Mouse (Mus musculus) heart, embryonic 10.5 days (tissue): Measurements from ENCODE around the gene Garnl3. TPM values are rescaled to one million over a fixed set of nuclear protein-coding genes. Genes with fewer than 3 reads are reported as not detected.
"Not testable (repeated sequence)": the region's sequence is repeated elsewhere in the genome, so short reads cannot be mapped to it uniquely, and the experiment has no call there.

Experiments used
- DNase-seq: peaks from one replicate; pipeline ENCODE4 v3.0.0-alpha.2; 2017; ENCODE audit warnings: low spot score
- H3K27ac ChIP-seq: fragments of 300-500 bp; sonication (generic); 2 replicates; pipeline ENCODE4 v1.5.1; 2016; ENCODE audit warnings: mild to moderate bottlenecking
- H3K27me3 ChIP-seq: fragments of 300-500 bp; sonication (generic); 2 replicates; pipeline ENCODE4 v1.6.1; 2016; ENCODE audit warnings: mild to moderate bottlenecking; ENCODE audit not compliant: poor library complexity, insufficient read depth, severe bottlenecking
- H3K36me3 ChIP-seq: fragments of 300-500 bp; sonication (generic); 2 replicates; pipeline ENCODE4 v1.6.1; 2016; ENCODE audit warnings: mild to moderate bottlenecking, moderate library complexity
- H3K4me1 ChIP-seq: fragments of 300-500 bp; sonication (generic); 2 replicates; pipeline ENCODE4 v1.6.1; 2016; ENCODE audit warnings: mild to moderate bottlenecking
- H3K4me3 ChIP-seq: fragments of 300-500 bp; sonication (generic); 2 replicates; pipeline ENCODE4 v1.5.1; 2016; ENCODE audit warnings: mild to moderate bottlenecking, moderate library complexity
- H3K9me3 ChIP-seq: fragments of 300-500 bp; sonication (generic); 2 replicates; pipeline ENCODE4 v1.6.1; 2016; ENCODE audit warnings: mild to moderate bottlenecking, moderate library complexity
- WGBS: fragments of 180-500 bp; shearing (Covaris S2); methylation state at CpG from one replicate; pipeline ENCODE4 v1.1.7; 2016; 5-methylcytosine and 5-hydroxymethylcytosine counted together
- polyA plus RNA-seq: library from polyadenylated mRNA; unstranded; fragments of >200 nt; fragmentation: Nextera tagmentation; extraction: Ambion mirVana; gene quantifications from 2 replicates; pipeline ENCODE4 v1.2.1, GENCODE M21; 2016

Gene Garnl3
- polyA plus RNA-seq, 1 experiment from 2014 or later, result 10.5 TPM

DNA sequence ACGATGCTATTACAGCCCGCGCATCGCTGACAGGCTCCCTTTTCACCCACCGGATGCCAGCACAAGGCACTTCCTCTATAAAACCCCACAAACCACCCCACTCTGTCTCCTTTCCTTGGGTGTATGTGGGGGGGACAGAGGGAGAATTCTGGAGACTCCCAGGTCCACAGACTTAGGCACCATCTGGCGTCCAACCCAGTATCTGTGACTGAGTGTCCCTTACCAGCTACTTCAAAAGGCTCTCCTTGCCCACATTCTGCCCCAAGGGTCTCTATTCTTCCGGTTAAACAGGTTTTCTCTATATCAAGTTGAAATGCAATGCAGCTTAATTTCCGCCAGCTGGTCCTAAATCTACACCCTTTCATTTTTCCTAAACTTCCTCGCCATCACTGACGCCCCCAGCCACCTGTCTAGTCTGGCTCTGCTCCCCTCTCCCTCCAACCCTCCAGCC is 36.2 kb downstream of the Garnl3 start:
- no peaks in the 10 kb centered on the region for H3K36me3 ChIP-seq
- H3K4me3 ChIP-seq, result no peak overlapping the region
- WGBS, result 71% methylated on average over 10 of the region's 10 CpGs
- no peak for DNase-seq
- H3K27ac ChIP-seq, result no peak overlapping the region
- peaks cover 3% of the 10 kb centered on the region; the same call in 1 of the 2 replicates for H3K4me1 ChIP-seq
- H3K9me3 ChIP-seq, result no peaks in the 10 kb centered on the region
- no peaks in the 10 kb centered on the region for H3K27me3 ChIP-seq

DNA sequence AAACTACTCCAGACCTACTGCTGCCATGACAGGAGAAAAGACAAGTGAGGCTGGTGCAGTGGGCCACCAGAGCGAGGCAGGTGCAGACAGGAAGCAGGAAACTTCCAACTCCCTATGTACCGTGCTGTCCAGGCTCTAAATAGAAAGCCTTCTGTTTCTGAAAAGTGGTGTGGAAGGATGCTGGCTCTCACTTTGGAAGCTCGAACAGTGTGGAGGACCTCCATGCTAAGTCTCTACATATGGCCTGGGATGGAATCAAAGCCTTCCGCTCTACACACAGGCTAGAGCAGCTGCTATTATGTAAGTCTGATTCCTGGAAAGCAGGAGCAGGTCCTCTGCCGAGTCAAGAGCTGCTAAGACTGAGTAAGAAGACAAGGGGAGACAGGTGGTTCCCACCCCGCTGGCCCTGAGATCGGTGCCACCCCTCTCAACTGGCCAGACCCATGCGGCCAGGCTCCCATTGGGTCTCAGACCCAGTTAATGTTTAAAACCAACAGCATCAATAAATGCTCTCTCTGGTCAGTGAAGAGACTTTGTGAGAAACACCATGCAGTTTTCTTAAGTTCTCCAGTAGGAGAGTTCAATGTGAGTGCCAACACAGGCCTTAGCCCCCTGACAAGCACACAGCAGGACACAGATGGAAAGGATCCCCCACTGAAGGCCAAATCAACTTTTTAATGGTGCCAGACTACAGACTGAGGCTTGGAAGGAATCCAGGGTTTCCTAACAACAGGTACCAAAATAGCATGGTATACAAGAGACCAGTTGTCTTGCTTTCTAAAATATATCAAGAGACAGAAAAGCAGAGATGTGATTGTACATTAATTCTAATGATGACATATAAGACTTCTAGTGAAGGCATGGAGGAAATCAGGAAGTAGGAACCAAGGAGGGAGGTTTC is 40.6 kb downstream of the Garnl3 start:
- DNase-seq, result no peak
- Histone ChIP-seq H3K9me3 (no peaks in the 10 kb centered on the region), H3K36me3 (no peaks in the 10 kb centered on the region), H3K4me1 (peaks cover 3% of the 10 kb centered on the region; the same call in 1 of the 2 replicates), H3K27ac (no peak overlapping the region), H3K27me3 (no peaks in the 10 kb centered on the region), H3K4me3 (no peak overlapping the region)
- 71% methylated on average over 8 of the region's 8 CpGs for WGBS

DNA sequence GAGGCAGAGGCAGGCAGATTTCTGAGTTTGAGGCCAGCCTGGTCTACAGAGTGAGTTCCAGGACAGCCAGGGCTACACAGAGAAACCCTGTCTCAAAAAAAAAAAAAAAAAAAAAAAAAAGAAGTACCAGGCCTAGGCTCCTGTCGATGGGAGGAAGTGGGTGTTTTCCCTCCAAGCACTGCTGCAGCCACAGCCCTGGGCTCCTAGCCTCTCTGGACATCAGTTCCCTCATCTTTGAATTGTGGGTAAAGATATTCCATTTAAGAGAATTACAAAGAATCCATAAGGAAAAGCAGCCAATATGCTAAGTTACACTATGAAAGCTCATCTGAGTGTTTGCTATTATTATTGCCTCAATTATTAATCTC is 41.4 kb downstream of the Garnl3 start:
- H3K9me3 ChIP-seq, DNase-seq, H3K27me3 ChIP-seq, H3K36me3 ChIP-seq, H3K27ac ChIP-seq, H3K4me1 ChIP-seq, H3K4me3 ChIP-seq: not testable (repeated sequence)
- WGBS, result 20% methylated on average over 1 of the region's 1 CpGs

DNA sequence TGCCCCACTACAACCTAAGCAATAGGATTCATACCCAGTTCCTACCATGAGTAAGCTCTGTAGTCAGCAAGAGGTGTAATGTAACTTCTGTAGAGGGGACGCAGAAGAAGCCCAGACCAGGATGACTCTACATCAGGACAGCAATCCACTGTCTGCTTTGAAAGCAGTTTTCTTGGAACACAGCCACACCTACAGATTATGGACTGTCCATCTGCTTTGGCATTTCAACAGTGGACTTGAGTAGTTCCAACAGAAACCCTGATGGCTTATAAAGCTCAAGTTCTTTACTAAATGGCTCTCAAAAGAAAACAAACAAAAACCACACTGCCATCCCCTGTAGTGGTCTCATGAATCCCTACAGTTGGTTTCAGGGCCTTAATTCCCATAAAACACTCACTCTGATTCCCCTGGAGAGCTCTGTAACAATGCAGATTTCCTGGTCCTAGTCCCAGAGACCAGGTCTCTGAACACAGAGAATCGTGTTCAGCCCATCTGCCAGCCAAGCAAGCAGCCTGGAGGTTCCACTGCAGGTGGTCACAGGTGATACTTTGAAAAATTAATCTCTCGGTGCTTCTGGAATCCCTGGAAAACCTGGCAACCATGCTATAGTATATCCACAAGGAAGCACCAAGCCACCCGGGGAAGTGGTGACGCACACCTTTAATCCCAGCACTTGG is 42.0 kb downstream of the Garnl3 start:
- DNase-seq, result no peak
- no peaks in the 10 kb centered on the region for H3K27me3 ChIP-seq
- no peak overlapping the region for H3K4me3 ChIP-seq
- H3K36me3 ChIP-seq, result no peaks in the 10 kb centered on the region
- no peak overlapping the region for H3K27ac ChIP-seq
- 0 out of 2 replicates have a peak, but pooled peaks cover under 1% of the 10 kb centered on the region for H3K4me1 ChIP-seq
- 80% methylated on average over 5 of the region's 5 CpGs for WGBS
- H3K9me3 ChIP-seq, result no peaks in the 10 kb centered on the region

DNA sequence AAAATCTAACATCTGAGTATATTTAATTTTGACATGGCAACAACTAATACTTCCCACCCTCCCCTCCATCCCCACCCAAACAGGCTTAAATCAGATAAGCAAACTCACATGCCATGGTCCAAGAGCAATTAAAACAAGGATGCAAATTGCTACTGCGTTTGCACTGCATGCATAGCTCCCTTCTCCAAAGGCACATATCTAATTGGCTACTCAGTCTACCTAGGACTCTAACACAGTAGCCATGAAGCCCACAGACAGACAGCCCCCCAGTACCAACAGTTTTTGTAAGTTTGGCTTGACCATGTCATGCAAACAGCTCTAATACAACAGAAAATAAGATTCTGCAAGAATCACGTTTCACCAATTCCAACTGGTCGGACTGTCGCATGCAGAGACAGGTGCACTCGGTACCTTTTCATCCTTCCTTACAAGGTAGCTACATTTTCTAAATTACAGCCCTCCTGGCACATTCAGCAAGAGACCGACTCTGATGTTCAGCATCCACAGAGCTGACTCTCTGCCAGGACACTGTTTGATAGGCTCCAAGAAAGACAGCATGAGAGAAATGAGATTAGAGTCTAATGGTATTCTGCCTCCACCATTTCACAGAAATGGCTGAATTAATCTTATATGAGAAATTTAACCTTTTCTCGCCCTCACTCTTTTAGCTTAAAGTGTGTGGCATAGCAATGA is 44.6 kb downstream of the Garnl3 start:
- H3K36me3 ChIP-seq, result no peaks in the 10 kb centered on the region
- H3K27ac ChIP-seq, result no peak overlapping the region
- 0 out of 2 replicates have a peak, but pooled peaks cover 4% of the 10 kb centered on the region for H3K4me1 ChIP-seq
- H3K4me3 ChIP-seq, result no peak overlapping the region
- H3K9me3 ChIP-seq, result no peaks in the 10 kb centered on the region
- DNase-seq, result no peak
- 78% methylated on average over 7 of the region's 7 CpGs for WGBS
- no peaks in the 10 kb centered on the region for H3K27me3 ChIP-seq

DNA sequence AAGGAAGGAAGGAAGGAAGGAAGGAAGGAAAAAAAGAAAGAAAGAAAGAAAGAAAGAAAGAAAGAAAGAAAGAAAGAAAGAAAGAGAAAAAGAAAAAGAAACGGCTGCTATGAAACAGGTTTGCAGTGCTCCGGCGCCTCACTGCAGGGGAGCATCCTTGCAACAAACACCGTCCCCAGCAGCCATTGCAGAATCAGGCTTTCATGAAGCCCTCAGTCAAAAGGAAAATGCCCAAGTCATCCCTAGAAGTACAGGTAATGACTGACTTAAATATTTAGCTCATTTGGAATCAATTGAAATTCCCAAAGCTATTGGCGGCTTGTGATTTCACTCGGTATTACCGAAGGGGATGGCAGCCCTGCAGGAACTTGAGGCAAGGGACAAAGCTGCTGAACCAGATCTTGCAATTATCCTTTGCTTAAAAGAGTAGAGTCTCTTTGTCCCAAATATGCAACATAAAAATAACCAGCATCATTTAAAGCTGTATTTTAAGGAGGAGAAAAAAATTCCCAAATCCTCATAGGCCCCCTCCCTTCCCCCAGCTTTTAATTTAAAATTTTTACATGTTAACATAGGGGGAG is 45.3 kb downstream of the Garnl3 start:
- H3K4me3 ChIP-seq, result no peak overlapping the region
- H3K27me3 ChIP-seq, result no peaks in the 10 kb centered on the region
- H3K4me1 ChIP-seq, result 0 out of 2 replicates have a peak, but pooled peaks cover 4% of the 10 kb centered on the region
- WGBS, result 59% methylated on average over 7 of the region's 7 CpGs
- H3K27ac ChIP-seq, result no peak overlapping the region
- no peaks in the 10 kb centered on the region for H3K9me3 ChIP-seq
- no peaks in the 10 kb centered on the region for H3K36me3 ChIP-seq
- DNase-seq, result no peak

DNA sequence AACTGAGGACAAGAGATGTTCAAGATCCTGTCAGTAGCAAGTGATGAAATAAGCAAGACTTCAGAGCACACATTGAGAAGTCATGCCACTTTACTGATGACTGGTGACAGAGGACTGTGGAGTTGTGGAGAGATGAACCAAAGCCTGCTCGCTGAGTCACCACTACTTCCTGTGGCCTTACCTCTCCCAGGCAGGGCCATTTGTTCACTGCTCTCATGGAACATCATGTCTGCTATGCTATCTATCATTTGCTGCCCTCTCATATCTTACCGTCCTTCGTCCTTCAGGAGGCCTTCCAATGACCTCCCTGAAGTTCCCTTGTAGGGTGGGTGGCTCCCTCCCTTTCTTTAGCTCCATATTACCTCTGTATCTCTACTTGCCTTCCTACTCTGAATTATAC is 47.2 kb downstream of the Garnl3 start:
- Histone ChIP-seq H3K27me3 (no peaks in the 10 kb centered on the region), H3K4me3 (no peak overlapping the region), H3K36me3 (no peaks in the 10 kb centered on the region), H3K9me3 (no peaks in the 10 kb centered on the region), H3K4me1 (peaks cover 4% of the 10 kb centered on the region; the same call in 1 of the 2 replicates), H3K27ac (no peak overlapping the region)
- WGBS, result 59% methylated on average over 3 of the region's 3 CpGs
- no peak for DNase-seq

DNA sequence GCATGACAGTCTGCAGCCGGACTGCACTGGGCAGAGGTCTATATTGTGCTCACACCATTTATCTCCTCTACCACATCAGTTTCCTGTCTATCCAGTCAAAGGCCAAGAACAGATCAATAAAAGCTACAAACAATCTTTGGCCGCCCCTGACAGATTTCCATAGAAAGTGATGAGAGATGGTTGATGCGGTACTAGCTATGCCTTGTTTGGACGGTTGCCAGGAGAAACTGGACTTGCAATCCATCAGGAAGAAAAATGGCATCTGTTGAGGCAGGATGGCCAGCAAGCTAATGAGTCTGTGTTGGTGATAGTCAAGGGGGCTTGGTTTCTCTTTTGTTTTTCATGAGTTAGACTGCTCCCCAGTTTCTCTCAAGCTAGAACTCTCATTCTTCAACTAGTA is 51.3 kb downstream of the Garnl3 start:
- Histone ChIP-seq H3K4me3 (no peak overlapping the region), H3K27me3 (no peaks in the 10 kb centered on the region), H3K27ac (no peak overlapping the region), H3K9me3 (no peaks in the 10 kb centered on the region), H3K36me3 (no peaks in the 10 kb centered on the region), H3K4me1 (peaks cover 4% of the 10 kb centered on the region; the same call in 1 of the 2 replicates)
- no peak for DNase-seq
- 62% methylated on average over 4 of the region's 4 CpGs for WGBS

DNA sequence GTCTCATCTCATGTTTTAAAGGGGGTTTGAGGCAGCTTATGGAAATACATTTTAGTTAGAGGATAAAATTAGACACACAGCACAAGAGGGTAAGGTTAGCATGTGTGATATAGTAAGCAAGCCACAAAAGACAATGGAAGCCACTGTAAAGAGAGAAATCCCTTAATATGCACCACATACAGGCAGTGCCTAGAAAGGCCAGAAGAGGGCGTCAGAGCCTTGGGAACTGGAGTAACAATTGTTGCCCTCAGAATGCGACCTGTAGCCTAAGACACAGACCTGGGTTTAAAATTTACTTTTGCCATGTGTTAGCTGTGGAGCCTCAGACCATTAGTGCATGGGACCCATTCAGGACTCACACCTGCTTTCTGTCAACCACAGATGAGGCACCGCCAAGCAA is 54.2 kb downstream of the Garnl3 start:
- H3K27ac ChIP-seq, result no peak overlapping the region
- no peaks in the 10 kb centered on the region for H3K9me3 ChIP-seq
- no peaks in the 10 kb centered on the region for H3K36me3 ChIP-seq
- no peak overlapping the region for H3K4me3 ChIP-seq
- WGBS, result 37% methylated on average over 3 of the region's 3 CpGs
- H3K4me1 ChIP-seq, result no peaks in the 10 kb centered on the region; the same call in 1 of the 2 replicates
- H3K27me3 ChIP-seq, result peaks cover 7% of the 10 kb centered on the region; the same call in 1 of the 2 replicates
- no peak for DNase-seq

DNA sequence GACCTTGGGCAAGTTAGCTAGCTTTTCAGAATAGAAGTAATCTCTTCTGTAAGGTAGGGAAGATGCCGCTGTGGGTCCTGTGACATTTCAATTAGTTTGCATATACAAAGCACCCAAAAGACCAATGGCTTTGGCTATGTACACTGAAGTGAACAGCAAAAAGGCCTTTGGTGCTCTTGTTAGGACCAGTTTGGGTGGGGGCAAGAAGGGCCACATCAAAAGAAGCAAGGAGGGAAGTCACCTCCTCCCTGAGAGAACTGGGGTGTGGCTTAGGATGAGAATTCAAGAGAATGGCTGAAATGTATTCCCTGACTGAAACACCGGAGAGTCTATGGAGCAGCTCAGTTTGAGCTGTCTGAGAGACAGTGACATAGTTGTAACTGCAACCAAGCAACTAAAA is 56.5 kb downstream of the Garnl3 start:
- Histone ChIP-seq H3K4me1 (no peaks in the 10 kb centered on the region; the same call in 1 of the 2 replicates), H3K4me3 (no peak overlapping the region), H3K27ac (no peak overlapping the region), H3K9me3 (no peaks in the 10 kb centered on the region), H3K36me3 (no peaks in the 10 kb centered on the region), H3K27me3 (peaks cover 8% of the 10 kb centered on the region; the same call in 1 of the 2 replicates)
- 84% methylated on average over 2 of the region's 2 CpGs for WGBS
- DNase-seq, result no peak

DNA sequence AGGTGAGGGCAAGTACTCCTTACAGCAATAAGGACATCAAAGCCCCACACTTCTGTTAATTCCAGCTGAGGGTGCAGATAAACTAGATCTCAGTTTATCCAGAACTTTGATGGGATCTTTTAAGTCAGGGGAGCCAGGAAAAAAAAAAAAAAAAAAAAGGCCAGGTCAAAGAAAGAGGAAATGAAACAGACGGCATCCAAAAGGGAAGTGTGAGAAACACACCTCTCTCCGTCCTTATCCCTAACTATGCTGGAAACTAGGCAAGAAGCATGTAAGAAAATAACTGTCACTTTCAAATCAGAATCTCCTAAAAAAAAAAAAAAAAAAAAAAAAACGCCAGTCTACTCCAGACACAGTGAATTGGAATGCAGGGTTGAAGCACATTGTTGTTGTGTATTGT is 57.3 kb downstream of the Garnl3 start:
- Histone ChIP-seq H3K4me3 (no peak overlapping the region), H3K27ac (no peak overlapping the region), H3K4me1 (no peaks in the 10 kb centered on the region), H3K36me3 (no peaks in the 10 kb centered on the region), H3K27me3 (peaks cover 8% of the 10 kb centered on the region; the same call in 1 of the 2 replicates), H3K9me3 (no peaks in the 10 kb centered on the region)
- DNase-seq, result no peak
- WGBS, result 53% methylated on average over 3 of the region's 3 CpGs

DNA sequence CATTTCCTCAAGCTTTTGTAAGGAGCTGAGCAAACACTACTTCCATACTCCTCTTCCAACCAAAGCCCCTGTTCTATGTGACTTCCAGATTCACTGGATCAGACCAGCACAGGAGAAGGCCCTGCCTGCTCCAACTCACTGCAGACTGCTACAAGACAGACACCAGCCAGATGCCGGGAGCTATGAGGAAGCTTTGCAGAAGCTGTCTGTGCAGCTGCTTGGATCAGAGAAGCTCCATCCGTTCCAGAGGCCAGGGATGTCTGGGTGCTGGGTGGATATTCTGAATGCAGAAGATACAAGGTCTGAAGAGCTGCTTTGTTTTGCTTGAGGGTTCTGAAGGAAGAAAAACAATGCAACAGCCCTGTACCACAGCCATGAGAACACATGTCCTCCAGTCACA is 59.1 kb downstream of the Garnl3 start:
- H3K27me3 ChIP-seq, result peaks cover 8% of the 10 kb centered on the region; the same call in 1 of the 2 replicates
- peaks cover 11% of the 10 kb centered on the region for H3K4me1 ChIP-seq
- no peaks in the 10 kb centered on the region for H3K9me3 ChIP-seq
- WGBS, result 52% methylated on average over 2 of the region's 2 CpGs
- DNase-seq, result no peak
- H3K27ac ChIP-seq, result no peak overlapping the region
- H3K36me3 ChIP-seq, result no peaks in the 10 kb centered on the region
- H3K4me3 ChIP-seq, result no peak overlapping the region
